Mouse (Mus musculus): ENCODE results near the gene Mfsd6. TPM values are rescaled to one million over a fixed set of nuclear protein-coding genes. Genes with fewer than 3 reads are reported as not detected.
A peak's percentile ranks its signal among the peaks of the same experiment; 100 is the strongest.

The Mfsd6 gene
- total and polyA plus RNA-seq, 3 experiments: 2.9 to 6.4 TPM; not detected in 1

GRCm38 (mm10) chr1:52683550-52683949, 43.7 kb downstream of the Mfsd6 start:
- Histone ChIP-seq H3K27me3 (ENCODE audit: control insufficient read depth in 1 of 2, insufficient read depth in 2 of 2, low read length in 2 of 2) (no peaks in the 10 kb centered on the region), H3K9ac (ENCODE audit: control insufficient read depth, low read depth, low read length, poor library complexity, severe bottlenecking) (no peak overlapping the region), H3K9me3 (replicated peaks; ENCODE audit: insufficient read depth, low read length) (no peaks in the 10 kb centered on the region), H3K4me1 (ENCODE audit: control insufficient read depth in 1 of 2, insufficient read depth in 2 of 2, low read length in 2 of 2) (no peaks in the 10 kb centered on the region), H3K79me2 (ENCODE audit: control insufficient read depth, insufficient read depth, low read length, poor library complexity) (no peaks in the 10 kb centered on the region), H3K4me3 (ENCODE audit: control insufficient read depth in 1 of 2, insufficient read depth in 1 of 2, low read depth in 2 of 2, low read length in 2 of 2) (no peak overlapping the region), H3K27ac (ENCODE audit: control insufficient read depth, low read depth, low read length) (no peak overlapping the region), H3K36me3 (ENCODE audit: control insufficient read depth in 1 of 2, insufficient read depth in 2 of 2, low read length in 2 of 2) (no peaks in the 10 kb centered on the region)
- no peak for DNase-seq (ENCODE audit: low read depth, low spot score)
- TF ChIP-seq NELFE (IDR thresholded peaks at IDR 0.05; ENCODE audit: low read depth, low read length) (no peak), USF2 (IDR thresholded peaks at IDR 0.05; ENCODE audit: borderline replicate concordance in 1 of 2, insufficient read depth in 1 of 2, low read depth in 1 of 2, low read length in 2 of 2) (no peak), RAD21 (IDR thresholded peaks at IDR 0.05; ENCODE audit: low read depth, low read length) (no peak), MEF2A (IDR thresholded peaks at IDR 0.05; ENCODE audit: extremely low read depth, insufficient replicate concordance, low read depth, low read length, poor library complexity, severe bottlenecking) (no peak), TBP (IDR thresholded peaks at IDR 0.05; ENCODE audit: low read depth, low read length) (no peak), CHD1 (IDR thresholded peaks at IDR 0.05; ENCODE audit: low read depth, low read length) (no peak), POLR2A (IDR thresholded peaks at IDR 0.05; ENCODE audit: control insufficient read depth in 1 of 2, insufficient read depth in 1 of 2, low read depth in 1 of 2, low read length in 2 of 2, poor library complexity in 1 of 2) (no peak), JUND (IDR thresholded peaks at IDR 0.05; ENCODE audit: low read depth, low read length) (no peak), ETS1 (IDR thresholded peaks at IDR 0.05; ENCODE audit: low read depth, low read length) (no peak), MAFK (IDR thresholded peaks at IDR 0.05; ENCODE audit: borderline replicate concordance, low read depth, low read length) (no peak), MXI1 (IDR thresholded peaks at IDR 0.05; ENCODE audit: low read depth, low read length) (no peak), ZKSCAN1 (IDR thresholded peaks at IDR 0.05; ENCODE audit: low read depth, low read length) (no peak), MYC (IDR thresholded peaks at IDR 0.05; ENCODE audit: low read depth, low read length) (no peak)

DNA sequence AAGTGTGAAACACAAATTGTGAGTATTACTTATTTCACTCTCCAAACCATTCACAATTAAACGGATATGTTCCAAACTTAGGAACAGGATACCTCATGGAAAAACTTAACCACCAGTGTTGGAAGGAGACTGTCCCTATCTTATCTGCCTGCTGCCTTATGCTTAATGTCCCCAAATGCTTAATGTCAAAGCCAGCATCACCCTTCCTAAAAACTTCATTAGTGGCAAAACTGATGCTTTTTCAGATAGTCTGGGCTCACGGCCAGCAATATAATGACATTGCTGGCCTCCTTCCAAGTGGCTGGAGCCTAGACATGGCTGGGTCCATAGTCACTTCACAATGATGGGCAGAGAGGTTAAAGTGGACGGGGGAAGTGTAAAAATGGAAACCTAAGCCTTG, 50.6 kb downstream of the Mfsd6 start:
- TF ChIP-seq ETS1 (IDR thresholded peaks at IDR 0.05; ENCODE audit: low read depth, low read length) (0 out of 2 replicates have a peak, but pooled peaks have one; percentile 19), MAZ (IDR thresholded peaks at IDR 0.05; ENCODE audit: low read depth, low read length) (no peak), EP300 (IDR thresholded peaks at IDR 0.05; ENCODE audit: low read depth in 1 of 2, low read length in 2 of 2) (peak; percentile 66 to 74), MXI1 (IDR thresholded peaks at IDR 0.05; ENCODE audit: low read depth, low read length) (no peak), GATA1 (IDR thresholded peaks at IDR 0.05; ENCODE audit: low read depth, low read length) (peak; percentile 61), TAL1 (IDR thresholded peaks at IDR 0.05; ENCODE audit: low read length) (peak; percentile 26), RCOR1 (IDR thresholded peaks at IDR 0.05; ENCODE audit: low read depth, low read length) (0 out of 2 replicates have a peak, but pooled peaks have one; percentile 30), HCFC1 (IDR thresholded peaks at IDR 0.05; ENCODE audit: low read depth, low read length) (no peak), SIN3A (IDR thresholded peaks at IDR 0.05; ENCODE audit: low read length) (no peak), CHD1 (IDR thresholded peaks at IDR 0.05; ENCODE audit: low read depth, low read length) (no peak), MAFK (IDR thresholded peaks at IDR 0.05; ENCODE audit: borderline replicate concordance, low read depth, low read length) (no peak), UBTF (IDR thresholded peaks at IDR 0.05; ENCODE audit: borderline replicate concordance, insufficient read depth, low read depth, low read length) (no peak), SMC3 (IDR thresholded peaks at IDR 0.05; ENCODE audit: low read depth, low read length) (no peak), NRF1 (IDR thresholded peaks at IDR 0.05; ENCODE audit: insufficient read depth, low read depth, low read length, poor library complexity, severe bottlenecking) (no peak)
- peak; percentile 39 for DNase-seq (ENCODE audit: low read depth, low spot score)
- Histone ChIP-seq H3K27ac (ENCODE audit: control insufficient read depth, low read depth, low read length) (no peak overlapping the region), H3K4me3 (ENCODE audit: control insufficient read depth in 1 of 2, insufficient read depth in 1 of 2, low read depth in 2 of 2, low read length in 2 of 2) (no peak overlapping the region), H3K9ac (ENCODE audit: control insufficient read depth, low read depth, low read length, poor library complexity, severe bottlenecking) (no peak overlapping the region), H3K79me2 (ENCODE audit: control insufficient read depth, insufficient read depth, low read length, poor library complexity) (no peaks in the 10 kb centered on the region), H3K36me3 (ENCODE audit: control insufficient read depth in 1 of 2, insufficient read depth in 2 of 2, low read length in 2 of 2) (peaks cover 0 to 6% of the 10 kb centered on the region in 2 experiments; a peak in 2 of 4 replicates), H3K9me3 (replicated peaks; ENCODE audit: insufficient read depth, low read length) (no peaks in the 10 kb centered on the region), H3K4me1 (ENCODE audit: control insufficient read depth in 1 of 2, insufficient read depth in 2 of 2, low read length in 2 of 2) (peaks cover 0 to 3% of the 10 kb centered on the region in 2 experiments; a peak in 2 of 4 replicates), H3K27me3 (ENCODE audit: control insufficient read depth in 1 of 2, insufficient read depth in 2 of 2, low read length in 2 of 2) (no peaks in the 10 kb centered on the region)
